Mouse (Mus musculus) thymus, postnatal 10 days (tissue): ENCODE results near the gene Higd1b.

Source experiments
- DNase-seq, 2 experiments: peaks; one replicate each; pipeline ENCODE4 v3.0.0; 2021; ENCODE audit warnings: low spot score in 2 of 2

Gene Higd1b

DNA sequence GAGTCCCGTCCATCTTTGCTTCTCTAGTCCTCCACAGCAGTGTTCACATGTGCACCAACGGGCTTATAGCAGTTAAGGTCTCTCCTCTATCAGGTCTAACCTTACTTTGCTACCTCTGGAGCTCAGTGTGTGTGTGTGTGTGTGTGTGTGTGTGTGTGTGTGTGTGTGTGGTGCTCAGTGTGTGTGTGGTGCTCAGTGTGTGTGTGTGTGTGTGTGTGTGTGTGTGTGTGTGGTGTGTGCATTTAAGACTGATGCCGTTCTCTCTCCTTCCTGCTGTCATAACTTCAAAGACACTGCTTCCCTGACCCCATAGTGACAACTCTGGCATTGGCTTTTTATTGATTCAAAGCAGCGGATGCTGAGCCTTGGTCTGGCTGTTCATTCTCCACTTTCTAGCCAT lies at the start of gene Higd1b:
Higd1b (plus strand) TSS at position 301 of the 400 bp plus-strand sequence.
- DNase-seq, result no peak

DNA sequence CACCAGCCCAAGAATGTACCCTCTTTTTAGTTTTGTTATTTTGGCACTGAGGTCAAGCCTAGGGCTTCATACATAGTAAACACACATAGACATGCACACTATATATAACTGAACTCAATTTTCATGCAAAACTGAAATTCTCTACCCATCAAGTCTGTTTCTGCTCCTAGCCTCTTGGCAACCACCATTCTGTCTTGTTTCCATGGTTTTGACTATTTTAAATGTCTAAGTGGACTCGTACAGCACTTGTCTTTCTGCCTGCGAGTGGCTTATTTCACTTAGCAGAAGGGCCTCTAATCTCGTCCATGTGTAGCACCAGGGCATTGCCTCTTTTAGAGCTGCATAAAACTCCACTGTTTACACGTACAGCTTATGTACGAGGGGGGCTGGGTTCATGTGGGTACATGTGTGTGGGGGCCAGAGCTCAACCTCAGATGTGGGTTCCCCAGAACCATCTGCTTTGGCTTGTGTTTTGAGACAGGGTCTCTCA lies 47.9 kb upstream of the Higd1b start:
- DNase-seq, result no peak

DNA sequence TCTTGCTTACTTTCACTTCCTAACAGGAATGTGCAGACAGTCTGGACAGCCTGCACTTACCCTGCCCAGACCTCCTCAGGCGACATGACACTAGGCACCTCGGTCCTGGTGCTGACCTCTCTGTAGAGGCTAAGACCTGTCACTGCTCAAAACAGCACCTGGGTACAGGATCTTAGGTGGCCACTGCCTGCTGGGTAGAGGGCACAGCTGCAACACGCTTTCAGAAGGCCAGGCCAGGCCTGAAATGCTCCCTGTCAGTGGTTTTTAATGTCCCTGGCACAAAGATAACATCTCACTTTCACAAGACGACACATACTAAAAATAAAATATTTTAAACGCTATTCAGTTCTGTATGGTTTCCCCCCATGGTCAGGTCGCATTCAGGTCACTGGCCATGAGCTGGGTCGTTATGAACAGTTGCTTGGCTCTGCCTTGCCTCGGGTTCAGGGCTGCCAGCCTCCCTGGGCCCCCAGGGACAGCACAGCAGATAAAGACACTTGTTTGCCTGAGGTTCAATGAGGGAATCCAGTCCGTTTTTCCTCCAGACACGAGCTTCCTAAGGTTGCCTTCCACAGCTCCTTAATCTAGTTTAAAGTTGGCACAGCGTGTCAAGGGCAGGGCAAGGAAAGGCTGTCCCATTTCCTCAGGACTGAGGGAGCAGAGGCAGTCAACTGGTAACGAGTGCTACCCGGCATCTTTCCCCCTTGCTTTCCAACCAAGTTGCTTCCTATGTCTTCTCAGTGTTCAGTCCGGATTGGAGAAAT lies 43.8 kb upstream of the Higd1b start:
- no peak for DNase-seq

DNA sequence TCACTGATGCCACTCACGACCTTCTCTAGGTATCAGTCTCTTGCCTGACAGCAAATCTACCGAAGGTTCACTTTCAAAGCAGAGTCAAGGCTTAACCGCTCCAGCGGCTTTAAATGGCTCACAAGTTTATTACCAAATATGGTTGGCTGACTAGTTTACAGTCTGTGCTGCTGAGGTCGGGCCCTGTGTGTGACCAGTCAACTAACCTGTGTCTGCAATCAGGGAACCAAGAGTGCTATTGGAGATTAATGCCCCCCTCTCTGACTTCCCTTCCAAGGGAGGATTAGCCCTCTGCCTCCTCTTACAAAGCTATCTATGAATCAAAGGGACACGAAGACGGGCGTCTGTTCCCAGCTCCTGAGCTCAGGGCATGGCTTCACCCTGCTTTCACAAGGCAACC lies 41.5 kb upstream of the Higd1b start:
- DNase-seq, result no peak

DNA sequence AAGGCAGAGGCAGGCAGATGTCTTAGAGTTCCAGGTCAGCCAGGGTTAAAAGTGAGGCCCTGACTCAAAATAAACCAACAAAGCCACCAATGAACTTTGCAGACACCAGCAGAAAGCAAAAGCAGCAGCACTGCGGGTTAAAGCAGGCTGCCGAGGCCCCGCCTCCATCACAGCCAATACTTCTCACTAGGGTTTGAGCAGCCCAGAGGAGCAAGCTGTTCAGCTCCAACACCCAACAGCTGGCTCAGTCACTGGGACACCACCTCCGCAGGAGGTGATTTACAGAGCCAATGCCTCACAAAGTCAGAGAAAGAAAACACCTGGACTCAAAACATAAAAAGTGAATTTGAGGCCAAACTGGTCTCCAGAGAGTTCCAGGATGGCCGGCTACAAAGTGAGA lies 32.2 kb upstream of the Higd1b start:
- no peak for DNase-seq

DNA sequence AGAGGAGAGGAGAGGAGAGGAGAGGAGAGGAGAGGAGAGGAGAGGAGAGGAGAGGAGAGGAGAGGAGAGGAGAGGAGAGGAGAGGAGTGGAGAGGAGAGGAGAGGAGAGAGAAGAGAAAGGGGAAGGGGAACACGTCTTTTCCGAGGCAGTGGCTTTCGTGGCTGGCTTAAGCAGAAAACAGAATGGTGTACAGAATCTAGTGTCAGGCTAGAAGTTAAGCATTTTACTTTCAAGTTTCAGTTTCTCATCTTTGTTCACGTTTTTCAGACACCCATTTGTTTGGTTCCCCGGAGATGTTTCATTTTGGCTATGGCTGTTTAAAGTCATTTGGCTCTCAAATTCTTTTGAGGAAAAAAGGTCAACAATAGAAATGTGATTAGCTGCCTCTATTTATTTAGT lies 27.4 kb upstream of the Higd1b start:
- no peak for DNase-seq

DNA sequence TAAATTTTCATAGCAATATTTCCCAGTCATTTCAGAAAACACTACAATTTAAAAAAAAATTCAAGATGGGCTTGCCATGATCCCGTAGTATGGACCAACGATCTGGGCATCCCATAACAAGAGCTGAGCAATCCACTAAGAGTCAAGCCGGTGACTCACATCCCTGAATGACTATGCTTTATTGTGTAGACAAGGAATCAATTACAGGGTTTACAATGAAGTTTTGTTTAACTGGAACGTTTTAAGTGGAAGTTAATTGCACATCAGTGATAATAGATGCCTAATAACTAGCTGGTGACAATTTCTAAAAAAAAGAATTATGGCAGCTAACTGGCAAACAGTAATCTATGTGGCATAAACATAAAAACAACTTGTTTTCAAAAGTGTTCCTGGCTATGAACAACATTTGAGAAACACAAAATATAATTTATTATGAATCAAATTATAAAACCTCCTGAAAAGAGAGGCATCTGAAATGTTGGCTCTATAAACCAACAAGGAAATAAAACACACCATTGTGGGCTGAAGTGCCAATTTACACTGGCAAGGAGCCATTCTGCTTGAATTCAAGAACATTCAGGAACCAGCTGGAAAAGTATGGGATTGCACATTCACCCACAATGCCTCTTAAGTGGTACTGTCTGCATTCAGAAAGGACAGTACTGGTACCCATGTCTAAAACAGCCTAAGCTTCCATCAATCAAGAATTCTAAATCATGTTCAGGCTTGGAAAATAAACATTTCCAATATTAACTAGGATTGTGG lies 24.7 kb upstream of the Higd1b start:
- no peak for DNase-seq

DNA sequence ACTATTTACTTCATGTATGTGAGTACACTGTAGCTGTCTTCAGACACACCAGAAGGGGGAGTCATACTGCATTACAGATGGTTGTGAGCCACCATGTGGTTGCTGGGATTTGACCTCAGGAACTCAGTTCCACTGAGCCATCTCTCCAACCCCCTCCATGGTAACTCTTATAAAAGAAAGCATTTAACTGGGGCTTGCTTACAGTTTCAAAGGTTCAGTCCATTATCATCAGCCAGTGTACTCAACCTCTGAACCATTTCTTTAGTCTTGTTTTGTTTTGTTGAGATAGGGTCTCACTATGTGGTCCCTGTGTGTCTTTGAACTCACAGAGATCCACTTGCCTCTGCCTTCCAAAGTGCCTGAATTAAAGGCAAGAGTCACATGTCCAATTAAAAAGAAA lies 20.8 kb upstream of the Higd1b start:
- no peak for DNase-seq

DNA sequence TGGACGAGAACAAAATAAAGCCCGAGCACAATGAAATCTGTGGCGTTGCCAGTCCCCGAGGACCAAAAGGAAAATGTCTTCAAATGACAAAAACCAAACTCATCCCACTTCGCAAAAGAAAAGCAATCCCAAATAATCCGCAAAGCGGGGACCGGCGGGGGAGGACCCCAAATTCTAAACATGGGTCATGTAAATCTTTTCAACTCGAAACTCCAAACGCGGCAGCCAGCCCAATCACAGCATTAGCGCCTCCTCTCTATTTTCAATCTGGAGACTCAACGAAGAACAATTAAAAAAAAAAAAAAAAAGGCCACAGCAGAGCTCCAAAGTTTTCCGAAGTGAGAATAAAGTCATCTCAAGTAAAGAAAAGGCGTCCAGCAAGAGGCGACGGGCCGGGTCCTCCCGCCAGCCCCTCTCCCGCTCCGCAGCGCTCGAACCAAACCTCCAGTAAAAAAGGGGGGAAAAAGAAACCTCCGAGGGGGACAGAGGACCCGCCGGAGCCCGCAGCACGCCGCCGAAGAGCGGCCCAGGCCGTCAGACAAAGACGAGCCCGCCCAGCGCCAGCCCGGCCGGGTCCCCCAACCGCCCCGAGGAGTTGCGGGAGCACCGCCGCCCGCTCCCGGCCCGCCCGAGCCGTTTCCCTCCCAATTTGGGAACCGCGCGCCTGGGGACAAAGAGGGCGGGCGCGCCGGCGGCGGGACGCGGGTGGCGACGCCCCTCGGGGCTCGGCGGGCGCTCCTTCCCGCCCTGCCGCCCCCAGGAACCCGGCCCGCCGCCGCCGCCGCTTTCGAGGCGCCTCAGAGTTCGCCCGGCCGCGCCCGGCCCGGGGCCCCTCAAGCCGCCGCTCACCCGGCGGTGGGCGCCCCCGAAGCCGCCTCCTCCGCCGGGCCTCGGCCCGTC lies 17.3 kb upstream of the Higd1b start:
- peak in 1 of 2 experiments; percentile 13 for DNase-seq

DNA sequence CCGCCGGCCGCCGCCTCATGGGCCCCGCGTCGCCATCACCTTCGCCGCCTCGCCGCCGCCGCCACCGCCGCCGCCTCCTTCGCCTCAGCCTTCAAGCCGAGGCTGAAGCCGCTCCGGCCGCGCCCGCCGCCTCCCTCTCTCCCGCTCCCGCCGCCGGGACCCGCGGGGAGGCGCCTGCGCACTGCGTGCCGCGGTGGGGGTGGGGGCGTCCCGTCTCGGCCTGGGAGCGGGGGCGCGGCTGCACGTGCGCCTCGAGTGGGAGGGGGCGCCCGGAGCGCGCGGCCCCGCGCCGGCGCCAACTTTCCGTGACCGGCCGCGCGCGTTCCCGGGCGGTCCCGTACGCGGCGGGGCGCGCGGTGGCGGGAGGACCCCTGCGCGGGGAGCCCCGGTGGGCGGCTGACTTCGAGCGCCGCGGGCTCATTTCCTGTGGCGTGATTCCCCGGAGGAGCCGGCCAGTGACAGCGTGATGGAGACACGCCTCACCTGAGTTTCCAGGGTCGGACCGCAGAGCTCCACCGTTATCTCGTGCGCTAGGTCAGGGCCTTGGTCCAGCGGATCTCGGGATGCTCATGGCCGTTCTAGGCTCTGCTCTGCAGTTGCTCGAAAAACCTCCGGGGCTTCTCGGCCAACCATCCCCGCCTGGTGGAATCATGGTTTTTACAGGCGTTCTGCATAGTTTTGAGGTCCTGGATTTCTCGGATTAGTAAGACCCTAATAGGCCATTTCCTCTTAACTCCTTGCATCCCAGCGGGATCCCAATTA lies 16.4 kb upstream of the Higd1b start, which contains the start of gene Gjc1:
Gjc1 (minus strand) TSS at position 680 of the 762 bp plus-strand sequence.
- peak; percentile 11 to 33 for DNase-seq

DNA sequence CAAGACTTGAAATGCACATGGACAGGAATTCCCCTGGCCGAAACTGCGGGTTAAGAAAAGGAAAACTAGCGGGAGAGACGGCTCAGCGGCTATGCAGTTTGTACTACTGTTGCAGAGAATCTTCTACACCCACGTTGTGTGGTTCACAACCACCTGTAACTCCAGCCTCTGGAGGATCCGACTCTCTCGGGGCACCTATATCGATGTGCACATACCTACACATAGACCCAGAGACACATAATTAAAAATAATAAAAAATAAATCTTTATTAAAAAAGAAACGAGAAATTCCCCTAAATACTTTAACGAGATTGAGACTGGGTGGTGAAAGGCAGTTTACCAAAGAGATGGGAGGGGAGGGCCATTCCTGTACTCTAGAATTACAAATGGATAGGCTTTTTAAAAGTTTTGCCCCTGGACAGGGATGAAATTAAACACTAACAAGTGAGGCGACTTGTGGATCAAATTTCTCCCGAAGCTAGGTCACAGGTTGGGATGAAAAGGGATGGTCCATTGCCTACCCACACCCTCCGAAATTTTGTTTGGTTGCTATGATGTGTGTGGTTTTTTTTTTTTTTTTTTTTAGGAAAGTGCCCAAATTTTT lies 15.8 kb upstream of the Higd1b start:
- no peak for DNase-seq

DNA sequence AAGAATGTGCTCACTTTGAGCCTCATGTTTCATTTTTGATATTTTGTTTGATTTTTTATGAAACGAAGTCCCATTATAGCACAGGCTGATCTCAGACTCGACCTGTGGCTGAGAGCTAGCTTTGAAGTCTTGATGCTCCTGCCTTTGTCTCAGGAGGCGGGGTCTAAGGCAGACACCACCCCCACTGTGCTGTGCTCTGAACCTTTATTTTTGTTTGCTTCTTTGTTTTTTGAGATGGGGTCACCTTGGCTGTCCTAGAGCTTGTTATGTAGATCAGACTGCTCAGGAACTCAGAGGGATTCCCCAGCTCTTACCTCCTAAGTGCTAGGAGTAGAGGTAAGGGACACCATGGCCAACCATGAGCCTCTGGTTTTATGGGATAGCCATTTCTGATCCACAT lies 15.2 kb upstream of the Higd1b start:
- DNase-seq, result no peak

DNA sequence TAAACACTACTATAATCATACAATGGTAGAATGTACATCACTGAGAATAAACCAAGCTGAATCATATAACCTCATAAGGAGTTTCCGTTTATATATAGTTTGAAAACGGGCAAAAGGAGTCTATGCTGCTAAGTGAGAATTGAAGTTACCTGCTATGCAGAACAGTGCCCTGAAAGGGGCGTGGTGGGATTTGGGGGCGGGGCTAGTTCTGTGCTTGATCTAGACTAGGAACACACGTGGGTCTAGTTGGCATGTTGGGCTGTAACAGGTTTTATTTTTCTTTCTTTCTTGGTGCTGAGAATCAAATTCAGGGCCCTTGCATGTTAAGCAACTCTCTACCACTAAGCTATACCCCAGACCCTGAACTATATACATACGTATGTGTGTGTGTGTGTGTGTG lies 14.4 kb upstream of the Higd1b start:
- no peak for DNase-seq

DNA sequence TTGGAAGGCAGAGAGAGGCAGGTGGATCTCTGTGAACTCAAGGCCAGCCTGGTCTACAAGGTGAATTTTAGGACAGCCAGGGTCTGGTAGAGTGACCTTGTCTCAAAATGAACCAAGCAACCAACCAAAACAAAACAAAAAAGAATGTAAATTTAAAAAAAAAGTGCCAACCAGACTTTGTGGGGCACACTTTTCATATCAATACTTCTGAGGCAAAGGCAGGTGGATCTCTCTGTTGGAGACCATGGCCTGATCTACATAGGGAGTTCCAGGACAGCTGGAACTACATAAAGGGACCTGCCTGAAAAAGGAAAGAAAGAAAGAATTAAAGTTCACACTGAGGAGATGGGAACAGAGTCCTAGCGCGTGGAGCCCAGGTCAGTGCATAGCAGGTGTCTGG lies 9.2 kb upstream of the Higd1b start:
- no peak for DNase-seq

DNA sequence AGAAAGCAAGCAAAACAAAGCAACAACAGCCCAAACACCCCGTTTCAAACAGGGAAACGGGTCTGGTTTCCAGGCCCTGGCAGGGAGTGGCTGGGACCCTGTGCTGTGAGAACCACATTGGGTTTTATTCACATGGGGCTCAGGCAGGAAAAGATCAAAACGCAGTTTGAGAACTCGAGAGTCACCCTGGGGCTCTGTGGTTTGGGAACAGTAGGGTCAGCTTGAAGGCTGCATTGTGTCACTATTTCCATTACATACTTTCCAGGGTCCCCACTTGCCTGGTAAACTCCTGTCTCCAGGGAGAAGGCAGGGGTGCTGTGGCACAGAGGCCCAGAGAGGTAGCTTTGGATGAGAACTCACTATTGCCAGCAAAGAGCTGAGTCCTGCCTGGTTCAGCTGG lies 8.6 kb upstream of the Higd1b start:
- no peak for DNase-seq

DNA sequence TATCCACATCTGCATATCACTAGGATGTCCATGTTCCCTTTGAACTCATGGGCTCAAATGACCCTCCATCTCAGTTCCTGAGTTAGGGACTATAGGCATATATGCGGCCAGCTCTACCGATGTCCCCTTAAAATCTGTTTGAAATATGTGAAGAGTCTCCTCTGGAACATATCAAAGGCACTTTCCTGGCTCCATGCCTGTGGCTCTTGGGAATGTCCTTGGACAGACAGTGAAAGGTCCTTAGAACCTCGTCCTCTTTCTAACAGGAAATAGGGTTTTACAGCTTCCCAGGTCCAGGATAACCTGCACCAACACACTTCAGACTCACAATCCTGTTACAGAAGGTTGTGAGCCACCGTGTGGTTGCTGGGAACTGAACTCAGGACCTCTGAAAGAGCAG lies 5.4 kb upstream of the Higd1b start:
- no peak for DNase-seq

DNA sequence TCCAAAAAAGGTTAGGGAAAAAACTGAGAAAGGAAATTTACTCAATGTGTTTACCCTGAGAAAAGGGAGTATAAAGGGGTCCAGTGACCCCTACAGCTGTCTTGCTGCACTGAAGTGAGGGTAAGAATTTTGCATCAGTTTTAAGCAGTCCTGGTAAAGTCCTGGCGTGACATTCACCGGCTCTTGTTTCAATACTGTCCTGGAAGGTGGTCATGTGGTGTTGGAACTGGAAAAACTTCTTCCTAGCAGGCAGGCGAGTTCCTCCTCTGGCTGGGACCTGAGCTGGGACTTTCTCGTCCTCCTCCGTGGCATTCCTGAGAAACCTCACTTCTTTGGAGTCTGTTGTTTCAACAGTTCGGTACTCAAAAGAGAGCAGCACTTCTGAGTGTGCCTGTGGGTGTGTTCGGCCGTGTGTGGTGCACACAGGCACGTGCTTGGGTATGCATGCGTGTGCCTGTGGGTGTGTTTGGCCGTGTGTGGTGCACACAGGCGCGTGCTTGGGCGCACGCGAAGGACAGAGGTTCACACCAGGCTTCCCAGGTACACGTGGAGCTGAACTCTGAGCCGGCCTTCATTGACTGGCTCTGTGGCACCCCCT lies 2.9 kb upstream of the Higd1b start:
- DNase-seq, result no peak

DNA sequence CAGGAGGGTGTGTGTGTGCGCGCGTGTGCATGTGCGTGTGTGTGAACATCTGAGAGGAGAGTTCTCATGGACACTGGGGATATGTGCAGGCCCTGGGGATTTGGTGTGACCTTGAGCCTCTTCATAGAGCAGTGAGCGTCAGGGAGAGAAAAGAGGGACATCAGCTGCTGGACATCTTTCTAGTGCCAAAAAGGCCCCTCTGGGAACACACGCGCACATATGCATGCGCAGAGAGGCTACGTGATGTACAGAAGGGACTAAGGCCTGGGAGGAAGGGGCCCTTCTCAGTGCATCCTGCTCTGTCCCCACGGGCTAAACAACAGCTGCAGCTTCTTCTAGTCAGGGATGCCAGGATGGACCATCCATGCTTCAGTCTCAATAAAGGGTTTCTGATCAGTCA lies 1.4 kb upstream of the Higd1b start:
- DNase-seq, result no peak

DNA sequence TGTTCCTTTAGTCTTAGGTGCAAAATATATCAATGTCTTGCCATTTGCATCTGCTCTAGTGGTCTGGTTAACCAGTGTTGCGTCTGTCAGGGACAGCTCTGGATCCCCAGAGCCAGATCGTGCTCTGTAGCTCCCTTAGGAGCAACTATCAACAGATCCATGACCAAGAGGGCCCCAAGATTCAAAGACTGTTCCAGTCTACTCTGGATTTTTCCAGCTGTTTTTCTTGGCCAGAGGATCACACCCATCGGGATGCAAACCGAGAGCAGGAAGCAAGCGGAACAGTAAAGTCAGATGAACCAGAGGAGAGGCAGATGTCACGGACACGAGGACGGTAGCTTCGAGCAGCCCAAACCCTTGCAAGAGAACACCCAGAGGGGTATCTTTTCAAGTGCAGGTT lies 497 bp downstream of the Higd1b start:
- no peak for DNase-seq

DNA sequence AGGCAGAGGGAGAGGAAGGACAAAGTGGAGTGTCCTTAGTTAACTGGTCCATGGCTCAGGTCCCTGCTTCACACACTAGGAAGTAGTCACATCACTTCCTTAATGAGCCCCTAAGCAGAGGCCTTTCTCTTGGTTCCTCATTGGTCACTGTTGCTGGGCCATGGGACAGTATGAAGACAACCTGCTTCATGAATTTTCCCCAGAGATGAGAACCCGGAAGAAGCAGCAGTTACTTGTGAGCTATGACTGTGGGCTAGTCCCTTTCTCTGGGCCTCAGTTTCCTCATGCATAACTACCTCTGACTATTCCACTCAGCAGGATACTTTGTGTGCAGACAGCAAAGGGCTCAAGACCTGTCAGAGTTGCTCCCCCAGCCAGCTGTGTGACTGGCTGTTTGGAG lies 1.7 kb downstream of the Higd1b start:
- no peak for DNase-seq

DNA sequence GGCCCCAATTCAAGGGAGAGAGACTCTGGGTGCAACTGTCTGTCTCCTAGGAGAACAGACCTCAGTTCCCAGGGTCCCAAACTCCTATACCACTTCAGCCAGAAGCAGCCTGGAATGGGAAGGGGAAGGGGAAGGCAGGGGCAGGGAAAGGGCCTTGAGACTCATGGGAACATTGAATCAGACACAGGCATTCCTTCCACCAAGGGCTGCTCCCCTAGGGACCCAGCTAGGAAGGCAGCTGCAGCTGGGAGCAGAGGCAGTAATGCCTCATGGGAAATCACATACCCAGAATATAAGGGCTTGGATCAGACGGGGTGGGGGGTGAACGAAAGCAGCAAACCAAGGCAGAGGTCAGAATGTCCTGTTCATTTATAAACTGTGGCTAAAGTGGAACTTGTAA lies 2.5 kb downstream of the Higd1b start:
- DNase-seq, result no peak
